Mouse (Mus musculus) ES-E14 (cell line): ENCODE measurements at regions not wholly inside any gene's neighbourhood (a gene's known extent, or its start where the extent isn't known, plus 50 kb on each side); places are given as distances from the start of the nearest gene placed in this dataset.

Source experiments
- CHD2 ChIP-seq: IDR thresholded peaks from 2 replicates; pipeline ENCODE4 v1.6.1; 2014; ENCODE audit warnings: mild to moderate bottlenecking, low read depth, low read length, inconsistent platforms
- HCFC1 ChIP-seq: IDR thresholded peaks from 2 replicates; pipeline ENCODE4 v1.6.1; 2012; ENCODE audit warnings: low read length, inconsistent platforms, borderline replicate concordance; ENCODE audit not compliant: insufficient read depth
- MAFK ChIP-seq: IDR thresholded peaks from 2 replicates; pipeline ENCODE4 v1.6.1; 2014; ENCODE audit warnings: mild to moderate bottlenecking, low read depth, low read length, inconsistent platforms; ENCODE audit not compliant: insufficient read depth
- ZC3H11A ChIP-seq: IDR thresholded peaks from 2 replicates; pipeline ENCODE4 v1.6.1; 2012; ENCODE audit warnings: low read depth, mild to moderate bottlenecking, inconsistent platforms, low read length, borderline replicate concordance
- ZNF384 ChIP-seq: IDR thresholded peaks from 2 replicates; pipeline ENCODE4 v1.6.1; 2012; ENCODE audit warnings: low read depth, low read length, inconsistent platforms

- TF ChIP-seq MAFK (no peak), ZNF384 (no peak), ZC3H11A (no peak), CHD2 (no peak), HCFC1 (no peak)
Observed at GRCm38 (mm10) chr3:145702739-145703138, 53.0 kb upstream of the Ccn1 start.
